Mouse (Mus musculus): ENCODE measurements at regions not wholly inside any gene's neighbourhood (a gene's known extent, or its start where the extent isn't known, plus 50 kb on each side); places are given as distances from the start of the nearest gene placed in this dataset.
A peak's percentile ranks its signal among the peaks of the same experiment; 100 is the strongest.

DNA sequence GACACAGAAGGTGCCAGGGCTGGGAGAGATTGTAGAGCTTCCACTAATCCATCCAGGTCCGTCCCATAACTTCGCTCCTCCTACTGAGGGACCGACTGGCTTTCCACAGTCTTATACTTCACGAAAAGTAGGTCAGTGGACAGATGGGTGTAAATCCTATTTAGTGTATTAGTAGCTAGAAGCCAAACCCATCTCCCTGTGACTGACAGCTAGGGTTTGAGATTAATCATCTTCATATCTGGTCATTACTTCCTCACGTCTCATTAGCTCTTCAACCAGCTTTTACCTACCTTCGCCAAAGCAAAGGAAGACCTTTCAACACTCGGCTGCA is 60.4 kb upstream of the Scaf11 start:
- H3K4me3 ChIP-seq = no peak overlapping the region
- H3K27ac ChIP-seq = no peak overlapping the region
- no peak for DNase-seq (ENCODE audit: extremely low spot score in 1 of 2, low spot score in 2 of 2)
- intact Hi-C loops (cut with DNase I) = no loop called here
- no peak for TF ChIP-seq CTCF (IDR thresholded peaks at IDR 0.05)

DNA sequence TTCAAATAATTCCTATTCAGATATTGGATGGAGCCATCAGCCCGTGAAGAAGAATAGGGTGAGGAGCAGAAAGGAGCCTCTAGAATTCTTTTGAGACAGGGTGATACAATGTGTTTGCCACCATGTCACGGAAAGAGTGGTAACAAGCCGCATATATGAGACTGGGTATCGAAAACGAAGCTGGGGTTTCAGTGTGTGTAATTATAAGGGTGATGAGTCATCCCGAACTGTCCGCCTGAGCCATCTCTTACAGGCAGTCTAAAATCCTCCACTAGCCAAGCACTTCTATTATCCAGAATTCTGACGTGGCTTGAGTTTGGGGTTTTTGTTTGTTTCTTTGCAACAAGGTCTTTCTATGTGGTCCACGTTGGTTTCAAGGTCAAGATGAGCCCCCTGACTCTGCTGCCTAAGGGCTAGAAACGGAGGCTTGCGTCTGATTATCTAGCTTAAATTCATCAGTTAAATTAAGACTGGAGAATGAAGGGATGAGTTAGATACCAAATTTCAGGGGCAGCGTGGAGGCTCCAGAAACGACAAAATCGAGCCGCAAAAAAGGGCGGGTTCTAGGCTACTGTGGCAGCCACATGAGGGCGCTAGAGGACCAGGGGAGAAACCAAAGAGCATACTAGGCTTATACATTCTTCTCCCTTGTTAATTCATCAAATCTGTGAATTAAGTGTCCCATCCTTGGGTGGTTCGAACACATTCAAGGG is 59.9 kb upstream of the Scaf11 start:
- no peak overlapping the region for H3K4me3 ChIP-seq
- DNase-seq (ENCODE audit: extremely low spot score in 1 of 2, low spot score in 2 of 2) = peak in 1 of 2 experiments; percentile 55
- intact Hi-C loops (cut with DNase I) = no loop called here
- H3K27ac ChIP-seq = no peak overlapping the region
- peak; percentile 71 for TF ChIP-seq CTCF (IDR thresholded peaks at IDR 0.05)

DNA sequence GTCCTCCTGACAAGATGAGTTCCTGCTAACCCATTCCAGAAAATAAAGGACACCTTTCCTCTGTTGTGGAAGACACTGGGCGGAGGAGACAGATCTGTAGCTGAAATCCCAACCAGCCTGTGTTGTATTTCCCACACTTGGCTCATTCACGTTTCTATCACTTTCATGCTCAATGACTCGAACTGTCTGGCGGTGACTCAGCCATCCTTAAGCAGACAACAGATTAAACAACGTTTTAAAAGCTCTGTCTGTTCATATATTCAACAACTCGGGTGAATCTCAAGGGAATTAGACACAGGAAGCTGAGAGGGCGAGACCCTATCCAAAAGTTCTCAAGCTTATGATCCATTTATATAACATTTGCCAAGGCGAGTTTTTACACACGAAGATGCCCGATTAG is 57.5 kb upstream of the Scaf11 start:
- DNase-seq (ENCODE audit: extremely low spot score in 1 of 2, low spot score in 2 of 2) = no peak
- Histone ChIP-seq H3K4me3 (no peak overlapping the region), H3K27ac (no peak overlapping the region)
- TF ChIP-seq CTCF (IDR thresholded peaks at IDR 0.05) = no peak
- intact Hi-C loops (cut with DNase I) = loop anchor here (5.0 kb wide), 1 partner anchor 419 kb away; no protein-coding TSS in a partner anchor

DNA sequence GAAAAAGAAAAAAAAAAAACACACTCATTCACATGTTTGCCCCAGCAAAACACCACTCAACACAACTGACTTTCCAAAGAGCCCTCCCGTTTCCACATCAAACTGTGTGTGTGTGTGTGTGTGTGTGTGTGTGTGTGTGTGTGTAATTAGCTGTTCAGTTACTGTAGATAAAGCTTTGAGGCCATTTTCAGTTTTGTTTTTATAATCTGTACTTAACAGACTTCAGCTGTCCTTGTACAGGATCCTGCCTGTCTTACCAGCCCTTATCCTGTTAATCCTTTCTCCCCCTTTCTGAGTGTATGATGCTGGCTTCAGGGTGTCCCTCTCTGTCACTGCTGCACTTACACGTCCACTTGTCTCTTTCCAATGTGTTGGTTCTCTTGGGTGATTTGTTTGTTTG is 55.0 kb upstream of the Scaf11 start:
- DNase-seq (ENCODE audit: extremely low spot score in 1 of 2, low spot score in 2 of 2) = no peak
- Histone ChIP-seq H3K4me3 (no peak overlapping the region), H3K27ac (no peak overlapping the region)
- intact Hi-C loops (cut with DNase I) = loop anchor here (5.0 kb wide), 1 partner anchor 422 kb away; no protein-coding TSS in a partner anchor
- TF ChIP-seq CTCF (IDR thresholded peaks at IDR 0.05) = no peak

DNA sequence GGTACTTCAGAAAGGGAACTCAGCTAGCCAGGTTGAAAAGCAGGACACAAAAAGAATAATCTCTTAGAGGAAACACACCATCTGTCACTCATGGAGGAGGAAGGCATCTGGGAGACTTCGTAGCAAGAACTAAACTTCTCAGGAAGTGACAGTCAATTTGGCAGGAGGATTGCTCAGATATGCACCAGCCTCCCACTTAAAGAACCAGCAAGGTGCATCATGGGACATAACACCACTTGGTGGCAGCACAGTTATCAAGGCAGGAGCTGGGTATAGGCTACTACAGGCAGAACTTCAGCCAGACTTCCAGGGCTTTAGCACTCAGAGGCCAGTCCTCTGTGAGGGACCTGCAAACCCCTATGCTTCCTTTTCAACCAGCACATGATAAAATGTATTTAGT is 52.0 kb upstream of the Scaf11 start:
- no peak overlapping the region for H3K27ac ChIP-seq
- DNase-seq (ENCODE audit: extremely low spot score in 1 of 2, low spot score in 2 of 2) = no peak

More for the DNA sequence above, 52.0 kb upstream of the Scaf11 start:
- H3K4me3 ChIP-seq = no peak overlapping the region
- TF ChIP-seq CTCF (IDR thresholded peaks at IDR 0.05) = peak; percentile 17
- intact Hi-C loops (cut with DNase I) = no loop called here
